Mouse (Mus musculus) liver, embryonic 13.5 days (tissue): Measurements from ENCODE around the gene Tuba1c. TPM values are rescaled to one million over a fixed set of nuclear protein-coding genes. Genes with fewer than 3 reads are reported as not detected.

Source experiments
- ATAC-seq: fragments of 200-750 bp; cut with Nextera tagmentation; 2 replicates; pipeline ENCODE4 v1.8.0; 2017; ENCODE audit warnings: low read depth, mild to moderate bottlenecking, moderate number of reproducible peaks, moderate library complexity
- DNase-seq: peaks from one replicate; pipeline ENCODE4 v3.0.0; 2022
- H3K27ac ChIP-seq: fragments of 300-500 bp; sonication (generic); 2 replicates; pipeline ENCODE4 v1.5.1; 2015; ENCODE audit warnings: moderate library complexity, mild to moderate bottlenecking, inconsistent platforms
- H3K27me3 ChIP-seq: fragments of 300-500 bp; sonication (generic); 2 replicates; pipeline ENCODE4 v1.6.1; 2015; ENCODE audit warnings: mild to moderate bottlenecking, inconsistent platforms
- H3K36me3 ChIP-seq: fragments of 300-500 bp; sonication (generic); 2 replicates; pipeline ENCODE4 v1.6.1; 2015; ENCODE audit warnings: mild to moderate bottlenecking, inconsistent platforms
- H3K4me1 ChIP-seq: fragments of 300-500 bp; sonication (generic); replicated peaks from 2 replicates; pipeline ENCODE4 v1.6.1; 2015; ENCODE audit warnings: inconsistent platforms
- H3K4me2 ChIP-seq: fragments of 300-500 bp; sonication (generic); 2 replicates; pipeline ENCODE4 v1.6.1; 2015; ENCODE audit warnings: inconsistent platforms, mild to moderate bottlenecking, moderate library complexity
- H3K4me3 ChIP-seq: fragments of 300-500 bp; sonication (generic); replicated peaks from 2 replicates; pipeline ENCODE4 v1.5.1; 2015; ENCODE audit warnings: mild to moderate bottlenecking, inconsistent platforms
- H3K9ac ChIP-seq: fragments of 300-500 bp; sonication (generic); 2 replicates; pipeline ENCODE4 v1.6.1; 2015; ENCODE audit warnings: mild to moderate bottlenecking, inconsistent platforms
- H3K9me3 ChIP-seq: fragments of 300-500 bp; sonication (generic); replicated peaks from 2 replicates; pipeline ENCODE4 v1.6.1; 2016; ENCODE audit warnings: inconsistent platforms
- WGBS: fragments of 180-500 bp; shearing (Covaris S2); methylation state at CpG from one replicate; pipeline ENCODE4 v1.1.7; 2015; ENCODE audit not compliant: insufficient replicate concordance; 5-methylcytosine and 5-hydroxymethylcytosine counted together
- polyA plus RNA-seq: library from polyadenylated mRNA; unstranded; fragments of >200 nt; fragmentation: Nextera tagmentation; extraction: Ambion mirVana; gene quantifications from 2 replicates; pipeline ENCODE4 v1.2.1, GENCODE M21; 2015

Tuba1c gene
- polyA plus RNA-seq, 1 experiment from 2014 or later = 239 TPM

DNA sequence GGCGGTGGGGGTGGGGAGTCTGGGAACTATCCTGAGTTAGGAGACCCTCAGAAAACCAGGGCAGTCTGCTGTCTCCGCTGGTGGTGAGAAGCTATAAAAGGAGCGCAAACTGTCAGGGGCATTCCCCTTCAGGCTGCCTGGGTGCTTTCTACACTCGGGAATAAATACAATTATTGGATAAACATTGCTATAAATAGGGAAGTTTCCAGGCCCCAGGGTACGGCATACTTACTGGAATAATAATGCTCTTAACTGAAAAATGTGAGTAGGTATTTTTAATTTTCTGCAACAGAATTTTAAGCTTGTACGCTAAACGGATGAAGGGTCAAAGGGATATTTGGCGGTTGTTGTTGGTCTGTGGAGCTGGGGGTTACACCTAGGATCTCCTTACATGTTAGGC is 10.3 kb upstream of the Tuba1c start:
- H3K4me1 ChIP-seq = peaks cover 6% of the 10 kb centered on the region; the same call in 1 of the 2 replicates
- no peak overlapping the region for H3K4me2 ChIP-seq

DNA sequence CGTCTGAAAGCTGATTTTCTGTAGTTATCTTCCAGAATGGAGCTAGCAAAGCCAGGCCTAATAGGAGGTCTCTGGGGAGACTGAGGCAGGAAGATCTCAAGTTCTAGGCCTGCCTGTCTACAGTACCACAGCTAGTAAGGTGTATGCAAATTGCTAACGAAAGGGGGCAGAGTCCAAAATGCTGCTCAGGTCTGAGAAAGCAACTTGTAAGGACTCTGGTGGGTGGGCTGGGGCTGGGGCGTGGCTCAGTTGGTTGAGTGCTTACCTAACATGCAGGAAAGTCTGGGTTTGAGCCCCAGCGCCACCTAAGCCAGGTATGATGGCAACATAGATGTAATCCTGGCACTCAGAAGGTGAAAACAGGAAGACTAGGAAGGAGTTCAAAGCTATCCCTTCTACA is 9.5 kb upstream of the Tuba1c start:
- Histone ChIP-seq H3K27ac (no peak overlapping the region), H3K36me3 (no peaks in the 10 kb centered on the region), H3K9ac (no peak overlapping the region), H3K4me3 (no peak overlapping the region), H3K9me3 (no peaks in the 10 kb centered on the region), H3K4me1 (peaks cover 8% of the 10 kb centered on the region; the same call in 1 of the 2 replicates), H3K4me2 (no peak overlapping the region), H3K27me3 (peaks cover 8% of the 10 kb centered on the region; the same call in 1 of the 2 replicates)
- ATAC-seq = no peak
- no peak for DNase-seq
- 68% methylated on average over 4 of the region's 4 CpGs for WGBS

More for the DNA sequence above, 10.3 kb upstream of the Tuba1c start:
- DNase-seq (no peak), ATAC-seq (no peak)
- no peak overlapping the region for H3K27ac ChIP-seq
- H3K9me3 ChIP-seq = no peaks in the 10 kb centered on the region
- 64% methylated on average over 8 of the region's 8 CpGs for WGBS
- no peak overlapping the region for H3K4me3 ChIP-seq
- no peak overlapping the region for H3K9ac ChIP-seq
- H3K27me3 ChIP-seq = peaks cover 10% of the 10 kb centered on the region; the same call in 1 of the 2 replicates
- H3K36me3 ChIP-seq = no peaks in the 10 kb centered on the region

DNA sequence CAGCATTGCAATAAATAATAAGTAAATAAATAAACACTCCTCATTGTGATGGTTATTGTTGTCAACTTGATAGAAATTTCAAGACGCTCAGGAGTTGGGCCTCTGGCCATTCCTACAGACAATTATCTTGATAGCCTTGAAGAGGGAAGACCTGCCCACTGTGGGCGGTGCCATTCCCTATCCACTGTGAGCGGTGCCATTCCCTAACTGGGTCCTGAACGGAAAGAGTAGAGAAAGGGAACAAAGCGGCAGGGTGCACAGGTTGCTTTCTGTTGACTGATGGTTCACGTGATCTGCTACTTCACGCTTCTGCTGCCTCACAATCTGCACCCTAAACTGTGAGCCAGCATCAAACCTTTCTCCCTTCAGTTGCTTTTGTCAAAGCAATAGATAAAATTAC is 8.4 kb upstream of the Tuba1c start:
- no peaks in the 10 kb centered on the region for H3K36me3 ChIP-seq
- DNase-seq = no peak
- no peak overlapping the region for H3K9ac ChIP-seq
- ATAC-seq = no peak
- WGBS = 85% methylated on average over 7 of the region's 7 CpGs
- no peak overlapping the region for H3K27ac ChIP-seq
- H3K4me2 ChIP-seq = no peak overlapping the region
- H3K9me3 ChIP-seq = no peaks in the 10 kb centered on the region
- H3K4me3 ChIP-seq = no peak overlapping the region
- peaks cover 7% of the 10 kb centered on the region; the same call in 1 of the 2 replicates for H3K27me3 ChIP-seq
- peaks cover 8% of the 10 kb centered on the region; the same call in 1 of the 2 replicates for H3K4me1 ChIP-seq

DNA sequence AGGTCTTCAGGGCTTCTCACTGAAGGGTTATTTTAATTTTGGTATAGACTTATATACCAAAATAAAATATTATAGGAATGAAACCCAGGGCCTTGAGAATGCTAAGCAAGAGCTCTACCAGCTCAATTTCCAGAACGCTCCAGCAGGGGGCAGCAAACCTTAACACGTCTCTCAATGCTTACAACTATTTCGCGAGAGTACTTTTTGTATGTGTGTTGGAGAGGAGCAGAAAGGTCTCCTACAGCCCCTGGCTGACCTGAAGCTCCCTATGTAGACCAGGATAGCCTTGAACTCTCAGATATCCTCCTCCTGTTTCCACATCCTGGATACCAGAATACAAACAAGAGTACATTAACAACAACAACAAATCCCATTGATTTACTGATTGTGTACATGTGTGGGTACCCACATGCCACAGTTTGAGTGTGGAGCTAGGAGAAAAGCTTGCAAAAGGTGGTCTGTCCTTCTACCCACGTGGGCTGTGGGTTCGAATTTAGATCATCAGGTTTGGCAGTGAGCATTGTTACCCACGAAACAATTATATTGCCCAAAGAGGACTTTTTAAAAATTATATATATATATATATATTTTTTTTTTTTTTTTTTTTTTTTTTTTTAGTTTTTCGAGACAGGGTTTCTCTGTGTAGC is 4.9 kb upstream of the Tuba1c start:
- ATAC-seq (no peak), DNase-seq (peak; percentile 60)
- no peaks in the 10 kb centered on the region for H3K9me3 ChIP-seq
- WGBS = 14% methylated on average over 8 of the region's 8 CpGs
- no peak overlapping the region for H3K4me2 ChIP-seq
- H3K27me3 ChIP-seq = peaks cover 7% of the 10 kb centered on the region; the same call in 1 of the 2 replicates
- no peak overlapping the region for H3K9ac ChIP-seq
- no peak overlapping the region for H3K27ac ChIP-seq
- H3K4me1 ChIP-seq = peaks cover 19% of the 10 kb centered on the region
- H3K36me3 ChIP-seq = no peaks in the 10 kb centered on the region
- no peak overlapping the region for H3K4me3 ChIP-seq

DNA sequence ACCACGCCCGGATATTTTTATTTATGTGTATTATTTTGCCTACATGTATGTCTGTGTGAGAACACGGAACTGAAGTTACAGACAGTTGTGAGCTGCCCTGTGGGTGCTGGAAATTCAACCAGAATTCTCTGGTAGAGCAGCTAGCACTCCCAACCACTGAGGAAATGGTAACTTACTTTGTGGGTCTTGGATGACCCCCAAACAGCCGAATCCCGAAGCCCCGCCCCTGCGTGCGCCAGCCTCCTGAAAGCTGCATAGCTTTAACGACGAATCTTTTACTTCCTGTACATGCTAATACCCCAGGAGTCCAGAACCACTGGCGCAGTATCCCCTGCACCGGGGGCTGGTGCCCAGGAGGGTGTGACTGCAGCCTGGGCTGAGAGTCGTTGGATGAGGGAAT is 4.3 kb upstream of the Tuba1c start:
- Histone ChIP-seq H3K36me3 (no peaks in the 10 kb centered on the region), H3K27ac (no peak overlapping the region), H3K27me3 (peaks cover 7% of the 10 kb centered on the region; the same call in 1 of the 2 replicates), H3K4me1 (peaks cover 19% of the 10 kb centered on the region), H3K4me2 (no peak overlapping the region), H3K4me3 (no peak overlapping the region), H3K9ac (no peak overlapping the region), H3K9me3 (no peaks in the 10 kb centered on the region)
- no peak for ATAC-seq
- WGBS = 52% methylated on average over 13 of the region's 13 CpGs
- no peak for DNase-seq

DNA sequence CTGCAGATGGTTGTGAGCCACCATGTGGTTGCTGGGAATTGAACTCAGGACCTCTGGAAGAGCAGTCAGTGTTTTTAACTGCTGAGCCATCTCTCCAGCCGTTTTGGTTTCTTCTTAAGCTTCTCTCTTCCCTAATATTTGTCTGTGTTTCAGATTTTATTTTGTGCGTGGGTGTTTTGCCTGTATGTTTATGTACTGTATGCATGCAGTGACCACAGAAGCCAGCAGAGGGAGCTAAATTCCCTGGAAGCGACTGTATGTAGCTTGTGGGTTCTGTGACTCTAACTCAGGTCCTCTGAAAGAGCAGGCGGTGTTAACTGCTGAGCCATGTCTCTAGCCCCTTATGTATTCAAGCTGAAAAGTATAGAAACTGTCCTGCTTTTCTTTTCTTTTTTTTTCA is 3.4 kb upstream of the Tuba1c start:
- peaks cover 21% of the 10 kb centered on the region for H3K4me1 ChIP-seq
- H3K36me3 ChIP-seq = no peaks in the 10 kb centered on the region
- no peak overlapping the region for H3K9ac ChIP-seq
- 34% methylated on average over 4 of the region's 4 CpGs for WGBS
- no peak for DNase-seq
- no peak overlapping the region for H3K4me2 ChIP-seq
- H3K27me3 ChIP-seq = peaks cover 7% of the 10 kb centered on the region; the same call in 1 of the 2 replicates
- no peaks in the 10 kb centered on the region for H3K9me3 ChIP-seq
- no peak for ATAC-seq
- H3K27ac ChIP-seq = no peak overlapping the region
- H3K4me3 ChIP-seq = no peak overlapping the region

DNA sequence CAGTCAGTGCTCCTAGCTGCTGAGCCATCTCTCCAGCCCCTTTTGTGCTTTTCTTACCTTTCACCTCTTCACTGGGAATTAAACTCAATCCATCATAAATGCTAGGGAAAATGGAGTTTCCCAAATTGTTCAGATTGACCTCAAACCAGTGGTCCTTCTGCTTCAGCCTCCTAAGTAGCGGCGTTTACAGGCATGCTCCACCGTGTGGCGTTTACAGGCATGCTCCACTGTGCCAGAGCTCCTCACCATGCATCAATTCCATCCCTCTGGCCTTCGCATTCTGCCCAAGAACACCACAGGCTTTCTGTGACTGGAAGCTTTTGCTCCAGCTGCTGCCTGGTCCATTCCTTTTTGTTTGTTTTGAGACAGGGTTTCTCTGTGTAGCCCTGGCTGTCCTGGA is 2.6 kb upstream of the Tuba1c start:
- WGBS = 67% methylated on average over 5 of the region's 5 CpGs
- peaks cover 29% of the 10 kb centered on the region for H3K4me1 ChIP-seq
- H3K4me2 ChIP-seq = no peak overlapping the region
- no peak overlapping the region for H3K4me3 ChIP-seq
- H3K9ac ChIP-seq = no peak overlapping the region
- peaks cover 2% of the 10 kb centered on the region for H3K36me3 ChIP-seq
- no peaks in the 10 kb centered on the region for H3K9me3 ChIP-seq
- peaks cover 7% of the 10 kb centered on the region; the same call in 1 of the 2 replicates for H3K27me3 ChIP-seq
- no peak for ATAC-seq
- H3K27ac ChIP-seq = no peak overlapping the region
- no peak for DNase-seq

DNA sequence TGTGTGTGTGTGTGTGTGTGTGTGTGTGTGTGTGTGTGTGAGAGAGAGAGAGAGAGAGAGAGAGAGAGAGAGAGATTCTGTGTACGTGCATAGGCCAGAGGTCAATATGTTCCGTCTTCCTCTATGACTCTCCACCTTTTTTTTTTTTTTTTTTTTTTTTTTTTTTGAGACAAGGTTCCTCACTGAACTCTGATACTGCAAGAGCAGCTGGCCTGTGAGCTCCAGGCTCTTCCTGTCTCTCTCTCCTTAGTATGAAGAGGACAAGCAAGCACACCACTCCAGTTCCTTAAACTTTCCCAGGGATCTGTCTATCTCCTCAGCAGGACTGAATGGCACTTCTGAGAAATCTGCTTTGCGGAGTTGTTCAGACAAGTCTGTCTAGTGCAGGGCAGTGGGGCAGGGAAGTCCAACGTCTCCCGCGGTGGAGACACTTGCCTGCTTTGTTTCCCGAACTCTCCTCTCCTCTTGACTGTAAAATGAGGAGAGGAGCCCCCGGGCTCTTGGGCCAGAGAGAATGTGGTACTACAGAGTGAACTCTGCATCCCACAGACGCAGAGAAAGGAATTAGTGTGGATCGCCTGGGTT is 725 bp upstream of the Tuba1c start:
- H3K9me3 ChIP-seq = no peaks in the 10 kb centered on the region
- ATAC-seq (no peak), DNase-seq (no peak)
- H3K4me1 ChIP-seq = peaks cover 47% of the 10 kb centered on the region
- H3K27me3 ChIP-seq = peaks cover 4% of the 10 kb centered on the region; the same call in 1 of the 2 replicates
- H3K27ac ChIP-seq = peak overlapping the region; percentile 98
- peak overlapping the region; percentile 98 for H3K4me3 ChIP-seq
- peak overlapping the region; percentile 98 for H3K9ac ChIP-seq
- peaks cover 20% of the 10 kb centered on the region for H3K36me3 ChIP-seq
- WGBS = 5% methylated on average over 10 of the region's 10 CpGs
- H3K4me2 ChIP-seq = peak overlapping the region; percentile 94

DNA sequence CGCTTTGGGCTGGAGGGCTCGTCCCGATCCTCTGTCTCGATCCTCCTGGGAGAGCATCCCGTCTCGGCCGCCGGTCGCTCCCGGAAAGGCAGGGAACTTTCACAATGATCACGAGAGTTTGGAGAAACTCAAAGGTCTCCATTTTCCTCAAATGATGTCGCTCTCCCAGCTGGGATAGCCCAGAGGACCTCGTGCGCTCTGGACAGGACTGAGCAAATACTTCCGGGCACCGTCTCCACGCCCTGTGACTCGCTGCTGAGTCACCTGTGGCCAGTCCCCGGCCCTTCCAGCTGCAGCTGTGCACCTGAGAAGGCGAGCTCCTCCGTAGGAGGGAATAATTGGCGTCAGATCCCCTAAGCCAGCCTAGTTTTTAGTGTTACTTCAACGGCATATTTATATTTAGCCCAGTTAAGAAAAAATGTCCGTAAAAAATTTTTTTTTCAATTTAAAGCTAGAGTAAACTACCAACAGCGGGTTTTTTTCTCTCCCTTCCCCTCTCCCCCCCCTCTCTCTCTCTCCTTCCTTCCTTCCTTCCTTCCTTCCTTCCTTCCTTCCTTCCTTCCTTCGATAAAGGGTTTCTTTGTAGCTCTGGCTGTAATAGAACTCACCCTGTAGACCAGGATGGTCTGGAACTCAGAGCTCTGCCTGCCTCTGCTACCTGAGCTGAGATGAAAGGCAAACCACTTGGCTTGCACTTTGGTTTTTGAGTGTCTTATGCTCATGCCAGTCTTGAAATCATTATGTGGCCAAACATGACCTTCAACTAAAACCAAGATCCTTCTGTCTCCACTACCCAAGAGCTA is 1.1 kb downstream of the Tuba1c start:
- Histone ChIP-seq H3K4me1 (peaks cover 56% of the 10 kb centered on the region), H3K4me3 (peak overlapping the region; percentile 98), H3K9ac (peak overlapping the region; percentile 98), H3K36me3 (peaks cover 36% of the 10 kb centered on the region), H3K27ac (peak overlapping the region; percentile 98), H3K4me2 (peak overlapping the region; percentile 94), H3K9me3 (no peaks in the 10 kb centered on the region), H3K27me3 (no peaks in the 10 kb centered on the region)
- ATAC-seq (peak; percentile 73), DNase-seq (peak; percentile 75)
- WGBS = 1% methylated on average over 26 of the region's 26 CpGs

DNA sequence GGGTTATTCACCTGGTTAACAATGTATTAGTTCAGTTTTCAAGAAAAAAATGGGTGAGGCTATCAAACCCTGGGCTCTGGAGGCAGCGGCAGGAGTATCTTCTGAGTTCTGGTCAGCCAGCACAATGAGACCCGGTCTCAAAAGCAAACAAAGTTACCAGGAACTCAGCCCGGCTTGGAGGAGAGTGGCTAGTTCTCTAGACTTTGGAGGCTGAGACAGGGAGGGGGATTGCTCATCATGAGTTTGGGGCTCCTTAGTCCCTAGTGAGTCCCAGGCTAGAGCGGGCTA is 1.6 kb downstream of the Tuba1c start:
- Histone ChIP-seq H3K4me3 (peak overlapping the region; percentile 98), H3K9ac (peak overlapping the region; percentile 98), H3K27ac (peak overlapping the region; percentile 98), H3K27me3 (no peaks in the 10 kb centered on the region), H3K4me1 (peaks cover 61% of the 10 kb centered on the region), H3K4me2 (peak overlapping the region; percentile 94), H3K36me3 (peaks cover 41% of the 10 kb centered on the region), H3K9me3 (no peaks in the 10 kb centered on the region)
- WGBS = 22% methylated on average over 4 of the region's 4 CpGs
- DNase-seq (no peak), ATAC-seq (no peak)

DNA sequence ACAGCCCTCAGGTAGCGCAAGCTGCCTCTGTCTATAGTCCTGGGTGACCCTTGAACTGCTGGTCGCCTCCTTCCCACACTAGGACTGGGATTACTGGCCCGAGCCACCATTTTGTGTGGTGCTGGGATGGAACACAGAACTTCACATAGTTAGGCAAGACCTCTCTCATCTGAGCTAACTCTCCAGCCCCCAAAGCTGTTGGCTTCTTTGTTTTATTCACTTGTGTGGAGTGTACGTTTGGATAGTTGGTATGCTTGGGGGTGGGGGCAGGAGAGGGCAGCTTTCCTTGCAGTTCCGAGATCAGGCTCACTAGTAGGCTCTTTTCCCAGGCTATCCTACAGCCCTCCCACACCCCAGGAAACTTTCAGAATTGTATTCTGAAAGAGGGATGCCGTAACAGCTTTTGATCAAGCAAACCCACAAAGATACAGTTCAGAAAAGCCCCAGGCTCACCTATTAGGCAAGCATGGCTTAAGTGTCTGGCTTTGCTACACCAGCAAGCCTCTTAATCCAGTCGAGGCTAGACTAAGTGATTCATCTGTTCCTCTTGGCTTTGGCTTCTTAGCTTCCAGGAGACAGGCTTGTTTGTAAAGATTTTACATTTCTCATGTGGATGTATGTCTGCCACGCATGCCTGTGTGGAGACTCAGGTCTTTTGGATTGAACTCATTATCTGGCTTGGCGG is 2.5 kb downstream of the Tuba1c start:
- DNase-seq (no peak), ATAC-seq (no peak)
- 35% methylated on average over 9 of the region's 9 CpGs for WGBS
- peaks cover 65% of the 10 kb centered on the region for H3K4me1 ChIP-seq
- peak overlapping the region; percentile 98 for H3K9ac ChIP-seq
- no peaks in the 10 kb centered on the region for H3K27me3 ChIP-seq
- peak overlapping the region; percentile 98 for H3K27ac ChIP-seq
- no peaks in the 10 kb centered on the region for H3K9me3 ChIP-seq
- peak overlapping the region; percentile 94 for H3K4me2 ChIP-seq
- peaks cover 47% of the 10 kb centered on the region for H3K36me3 ChIP-seq
- H3K4me3 ChIP-seq = peak overlapping the region; percentile 98
